Mouse (Mus musculus) CH12.LX (cell line): ENCODE measurements around the gene Gm21319.
"Not testable (repeated sequence)": the region's sequence is repeated elsewhere in the genome, so short reads cannot be mapped to it uniquely, and the experiment has no call there.

Experiments used
- BHLHE40 ChIP-seq: IDR thresholded peaks from 2 replicates; pipeline ENCODE4 v1.6.1; 2011; ENCODE audit warnings: mild to moderate bottlenecking, low read depth, low read length, improper control_type of control experiment
- CTCF ChIP-seq, 2 experiments: IDR thresholded peaks in 1 of 2; conservative IDR thresholded peaks in 1 of 2; 2 replicates each; pipeline ENCODE4 v1.5.1; 2011 to 2012; ENCODE audit warnings: low read depth in 2 of 2, low read length in 2 of 2, improper control_type of control experiment in 1 of 2, inconsistent platforms in 1 of 2, mild to moderate bottlenecking in 1 of 2, moderate library complexity in 1 of 2
- EP300 ChIP-seq: IDR thresholded peaks from 2 replicates; pipeline ENCODE4 v1.6.1; 2011; ENCODE audit warnings: low read length, improper control_type of control experiment
- MAFK ChIP-seq: IDR thresholded peaks from 2 replicates; pipeline ENCODE4 v1.6.1; 2011; ENCODE audit warnings: low read length, improper control_type of control experiment; ENCODE audit not compliant: insufficient replicate concordance
- MXI1 ChIP-seq: IDR thresholded peaks from 2 replicates; pipeline ENCODE4 v1.6.1; 2011; ENCODE audit warnings: mild to moderate bottlenecking, low read depth, low read length, improper control_type of control experiment
- TBP ChIP-seq: conservative IDR thresholded peaks from 2 replicates; pipeline ENCODE4 v1.6.1; 2011; ENCODE audit warnings: low read depth, low read length, improper control_type of control experiment
- ZC3H11A ChIP-seq: IDR thresholded peaks from 2 replicates; pipeline ENCODE4 v1.6.1; 2012; ENCODE audit warnings: low read depth, mild to moderate bottlenecking, inconsistent platforms, low read length, improper control_type of control experiment

DNA sequence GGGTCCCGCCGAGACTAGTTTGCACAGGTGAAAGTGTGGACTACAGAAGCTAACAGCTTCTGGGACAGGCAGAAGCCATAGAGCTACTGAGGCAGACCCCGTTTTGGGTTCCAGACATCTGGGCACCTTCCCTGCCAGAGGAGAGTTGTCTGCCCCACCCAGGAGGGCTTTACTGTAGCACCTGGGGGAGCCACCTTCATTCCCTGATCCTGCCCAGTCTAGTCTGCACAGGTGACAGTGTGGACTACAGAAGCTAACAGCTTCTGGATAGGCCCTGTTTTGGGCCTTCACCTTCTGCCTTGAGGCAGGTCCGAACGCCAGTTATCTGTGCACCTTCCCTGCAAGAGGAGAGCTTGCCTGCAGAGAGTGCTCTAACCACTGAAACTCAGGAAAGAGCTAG lies 22.4 kb upstream of the Gm21319 start:
- TF ChIP-seq TBP; CTCF (conservative IDR thresholded peaks at IDR 0.05 in 1 of 2, IDR thresholded peaks at IDR 0.05 in 1 of 2; ENCODE audit: low read depth in 2 of 2, low read length in 2 of 2); MXI1; ZC3H11A; EP300; BHLHE40; MAFK: not testable (repeated sequence)
